8 mouse cellular contexts compared by ENCODE assay signal in the genomic region with DNA sequence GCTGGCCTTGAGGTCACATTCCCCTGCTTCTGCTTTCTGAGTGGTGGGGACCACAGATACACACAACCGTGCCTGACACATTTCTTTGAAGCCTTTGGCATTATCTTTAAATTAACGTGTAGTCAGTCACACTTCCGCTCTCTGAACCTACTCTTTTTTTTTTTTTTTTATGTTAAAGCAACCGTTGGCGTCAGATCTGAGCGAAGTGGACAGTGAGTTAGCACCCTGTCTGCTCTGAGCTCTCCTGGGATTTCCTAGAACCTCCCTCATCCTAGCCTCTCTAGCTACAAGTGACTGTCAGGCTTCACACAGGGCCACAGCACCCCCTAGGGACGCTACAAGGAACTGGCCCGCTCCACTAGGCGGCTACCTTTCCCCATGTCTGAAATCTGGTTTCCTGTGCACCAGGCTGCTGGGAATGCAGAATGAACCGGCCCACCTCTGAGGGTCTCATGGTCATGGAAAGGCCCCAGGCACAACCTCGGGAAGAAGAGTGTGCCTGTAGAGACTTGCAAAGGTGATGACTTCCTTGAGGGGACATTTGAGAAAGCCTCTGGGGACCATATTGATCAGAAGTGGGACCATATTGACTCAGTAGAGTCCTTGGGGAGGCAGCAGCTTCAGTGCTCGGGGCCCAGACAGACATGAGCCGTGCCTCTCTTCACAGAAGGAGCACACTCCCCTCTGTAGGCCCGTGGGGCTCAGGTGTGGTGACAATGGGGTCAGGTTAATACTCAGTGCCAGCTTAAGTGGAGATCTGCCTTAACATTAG. TPM values are rescaled to one million over a fixed set of nuclear protein-coding genes. Genes with fewer than 3 reads are reported as not detected.
DNase-seq lines count a peak whose midpoint lies in the region; ATAC-seq and TF ChIP-seq lines count a peak whose summit lies in the region.

No protein-coding gene starts in this region.

- DNase-seq in Muller cell, postnatal 12 days (ENCODE audit: inconsistent ontology term), result peak; percentile 83
- DNase-seq in forebrain, postnatal 0 days, result peak; percentile 82
- peak; percentile 75 for DNase-seq in hindbrain, embryonic 14.5 days (ENCODE audit: low spot score)
- peak; percentile 71 to 88 for DNase-seq in layer of hippocampus, postnatal 25 days (ENCODE audit: extremely low spot score in 1 of 2, low spot score in 1 of 2)
- peak; percentile 84 to 90 for DNase-seq in lung, postnatal 4 days
- peak; percentile 83 for DNase-seq in right cerebral cortex, postnatal 4 days
- DNase-seq in urinary bladder, postnatal 4 days (ENCODE audit: low spot score in 2 of 2), result peak; percentile 76 to 85

- H3K27ac ChIP-seq in forebrain, postnatal 0 days (ENCODE audit: low read depth, low read length), result no peak overlapping the region
- no peak overlapping the region for H3K27ac ChIP-seq in hindbrain, embryonic 14.5 days

- H3K36me3 ChIP-seq in forebrain, postnatal 0 days (ENCODE audit: insufficient read depth), result peaks cover 3% of the 10 kb centered on the region; the same call in 1 of the 2 replicates
- H3K36me3 ChIP-seq in hindbrain, embryonic 14.5 days (replicated peaks; ENCODE audit: control insufficient read depth, insufficient read depth), result no peaks in the 10 kb centered on the region

- no peaks in the 10 kb centered on the region for H3K9me3 ChIP-seq in forebrain, postnatal 0 days (ENCODE audit: low read length)
- no peaks in the 10 kb centered on the region for H3K9me3 ChIP-seq in hindbrain, embryonic 14.5 days (ENCODE audit: control insufficient read depth, low read length)

- no peak overlapping the region for H3K9ac ChIP-seq in forebrain, postnatal 0 days
- H3K9ac ChIP-seq in hindbrain, embryonic 14.5 days, result no peak overlapping the region

- H3K4me3 ChIP-seq in forebrain, postnatal 0 days (ENCODE audit: low read depth, low read length), result no peak overlapping the region
- H3K4me3 ChIP-seq in hindbrain, embryonic 14.5 days (replicated peaks; ENCODE audit: low read length), result no peak overlapping the region

- WGBS in forebrain, postnatal 0 days, result 20% methylated on average over 14 of the region's 14 CpGs
- 18% methylated on average over 14 of the region's 14 CpGs for WGBS in hindbrain, embryonic 14.5 days

- H3K4me1 ChIP-seq in forebrain, postnatal 0 days (ENCODE audit: insufficient read depth), result peaks cover 3% of the 10 kb centered on the region; the same call in 1 of the 2 replicates
- H3K4me1 ChIP-seq in hindbrain, embryonic 14.5 days (replicated peaks; ENCODE audit: control insufficient read depth, insufficient read depth, low read length), result peaks cover 6% of the 10 kb centered on the region

- ATAC-seq in cerebellum, adult (ENCODE audit: insufficient number of reproducible peaks, low FRiP score, low TSS enrichment), result 0 out of 2 replicates have a peak, but pooled peaks have one; percentile 36
- peak; percentile 82 for ATAC-seq in forebrain, postnatal 0 days
- peak; percentile 55; the same call in 1 of the 2 replicates for ATAC-seq in hindbrain, embryonic 14.5 days (ENCODE audit: low FRiP score)

- peak; percentile 92 for TF ChIP-seq CTCF in forebrain, postnatal 0 days (IDR thresholded peaks at IDR 0.05; ENCODE audit: low read depth)

- H3K4me2 ChIP-seq in forebrain, postnatal 0 days (ENCODE audit: low read depth), result no peak overlapping the region
- no peak overlapping the region for H3K4me2 ChIP-seq in hindbrain, embryonic 14.5 days (replicated peaks)

- H3K27me3 ChIP-seq in forebrain, postnatal 0 days (ENCODE audit: insufficient read depth, low read length), result no peaks in the 10 kb centered on the region
- no peaks in the 10 kb centered on the region for H3K27me3 ChIP-seq in hindbrain, embryonic 14.5 days (ENCODE audit: control insufficient read depth, insufficient read depth, low read length)

RNA-seq across cellular contexts. Expression of a gene that starts 57.2 kb away (rescaled TPM):
- total RNA-seq in forebrain, postnatal 0 days (2014; rRNA removed), result not detected in 2 replicates
- 0.13 TPM in 1 of 2 replicates, not detected in the other for polyA plus RNA-seq in forebrain, postnatal 0 days (2015; fragmentation: Nextera tagmentation; extraction: Ambion mirVana)
- not detected in 2 replicates for polyA plus RNA-seq in hindbrain, embryonic 14.5 days (2014; fragmentation: Nextera tagmentation; extraction: Ambion mirVana)
- under 1 TPM in 1 of 2 experiments, not detected in 1; 0.07 TPM for total RNA-seq in layer of hippocampus, postnatal 25 days (2021)
